Mouse (Mus musculus) frontal cortex, postnatal 10 days (tissue): ENCODE results near the gene Gk5.

Experiments
- DNase-seq, 2 experiments: peaks; one replicate each; pipeline ENCODE4 v3.0.0; 2022; ENCODE audit warnings: low spot score in 2 of 2, mixed read lengths in 1 of 2

Gk5 gene

GRCm38 (mm10) chr9:96223302-96223701, 104.1 kb downstream of the Gk5 start:
- DNase-seq = no peak

GRCm38 (mm10) chr9:96228285-96228684, 109.1 kb downstream of the Gk5 start:
- no peak for DNase-seq

GRCm38 (mm10) chr9:96230271-96230670, 111.1 kb downstream of the Gk5 start:
- no peak for DNase-seq
